Mouse (Mus musculus): ENCODE measurements around the gene Ctsj. TPM values are rescaled to one million over a fixed set of nuclear protein-coding genes. Genes with fewer than 3 reads are reported as not detected.

Gene Ctsj
- not detected for total RNA-seq (2023)

GRCm38 (mm10) chr13:61005859-61006258 lies at the start of gene Ctsj:
Gene Ctsj, minus strand, starts transcription at chr13:61005959.

DNA sequence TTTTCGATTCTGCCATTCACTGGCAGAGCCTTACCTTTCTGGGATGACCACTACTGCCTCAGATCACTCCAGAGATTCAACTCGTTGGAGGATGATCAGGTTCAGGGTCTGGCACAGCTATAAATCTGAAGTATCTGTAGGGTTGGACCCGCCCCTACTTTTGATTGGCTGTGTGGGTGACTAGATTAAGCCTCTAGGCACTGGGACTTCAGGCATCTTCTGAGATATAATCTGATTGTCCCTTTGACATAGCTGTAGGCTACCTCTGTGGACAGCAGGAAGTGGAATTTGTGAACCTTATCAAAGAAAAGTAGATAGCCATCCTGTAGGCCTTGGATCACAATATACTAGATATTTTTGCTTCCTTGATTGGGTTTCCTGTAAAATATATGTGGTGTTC lies 34.8 kb upstream of the Ctsj start, which contains the start of gene Ctsq:
Ctsq (minus strand) TSS at position 101 of the 400 bp plus-strand sequence.

Other genes with a start within 250 kb of the Ctsj start
- gene BC051665, start 219.6 kb downstream of the Ctsj start, total RNA-seq (2023): not detected
- not detected for gene Ctsll3, start 203.1 kb downstream of the Ctsj start, total RNA-seq (2023)
- 14.3 TPM for gene 4930486L24Rik, start 141.5 kb downstream of the Ctsj start, total RNA-seq (2023)
- not detected for gene Gm49392, start 109.1 kb downstream of the Ctsj start, total RNA-seq (2023)
- 13.8 TPM for gene Ctla2b, start 108.5 kb downstream of the Ctsj start, total RNA-seq (2023)
- gene Tpbpb, start 101.1 kb downstream of the Ctsj start, total RNA-seq (2023): not detected
- not detected for gene Gm49393, start 70.4 kb downstream of the Ctsj start, total RNA-seq (2023)
- gene Gm49391, start 69.4 kb downstream of the Ctsj start, total RNA-seq (2023): not detected
- 65.3 TPM for gene Ctla2a, start 69.3 kb downstream of the Ctsj start, total RNA-seq (2023)
- not detected for gene Tpbpa, start 64.0 kb downstream of the Ctsj start, total RNA-seq (2023)
- not detected for gene Ctsq, start 34.7 kb upstream of the Ctsj start, total RNA-seq (2023)
- gene Ctsr, start 158.3 kb upstream of the Ctsj start, total RNA-seq (2023): not detected
- not detected for gene Cts6, start 197.5 kb upstream of the Ctsj start, total RNA-seq (2023)
- not detected for gene Cts8, start 249.4 kb upstream of the Ctsj start, total RNA-seq (2023)

Measured in CD8-positive naive resting alpha-beta T cell, adult 57 days (primary cell).